Mouse (Mus musculus): Measurements from ENCODE around the gene Gm17087.

The Gm17087 gene

DNA sequence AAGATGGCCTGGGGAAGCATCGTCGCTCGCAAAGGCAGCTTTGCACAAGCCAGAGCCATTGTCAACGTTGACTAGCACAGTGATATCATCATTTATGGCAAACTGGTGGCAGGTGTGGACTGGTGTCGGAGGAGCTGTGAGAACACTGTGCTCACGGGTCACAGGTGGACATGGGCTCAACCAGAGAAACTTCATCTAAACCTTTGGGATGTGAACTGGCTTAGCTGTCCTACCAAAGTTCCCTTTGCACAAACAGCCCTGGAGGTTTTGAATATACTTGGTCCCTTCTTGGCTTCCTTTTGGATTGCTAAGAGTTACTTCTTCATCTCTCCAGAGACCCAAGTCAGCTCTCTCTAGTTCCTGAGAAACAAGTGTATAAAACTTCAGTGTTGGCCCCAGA is at the start of gene Gm17087:
Gene Gm17087 (minus strand): TSS at position 101 of the 400 bp plus-strand sequence.
- no peak for DNase-seq

DNA sequence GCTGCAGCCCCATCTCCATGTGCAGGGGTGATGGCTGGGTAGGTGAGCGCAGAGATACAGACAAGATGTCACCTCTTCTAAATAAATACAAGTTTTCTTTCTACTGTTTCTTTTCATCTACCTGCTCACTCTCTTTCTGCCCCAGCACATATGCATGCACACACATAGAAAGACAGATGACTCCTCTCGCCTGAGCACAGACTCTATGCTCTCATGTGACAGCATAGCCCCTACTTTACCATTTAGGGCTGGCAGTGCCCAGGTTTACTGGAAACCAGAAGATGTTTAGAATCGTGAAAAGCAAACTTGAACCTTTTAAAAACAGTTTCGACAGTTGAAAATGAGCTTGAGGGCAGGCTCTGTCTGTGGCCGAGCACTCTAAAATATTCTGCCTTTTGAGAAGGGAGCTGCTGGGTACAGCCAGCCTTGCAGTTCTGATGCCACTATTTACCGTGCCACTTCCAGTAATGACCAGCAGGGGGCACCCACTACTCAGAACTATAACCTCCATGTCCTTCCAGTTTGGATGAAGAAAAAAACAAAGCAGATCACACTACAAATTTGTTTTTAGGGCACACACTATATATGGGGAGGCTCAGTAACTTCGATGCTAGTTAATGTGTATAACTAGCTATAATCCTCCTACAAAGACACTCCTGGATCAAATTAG is 47.3 kb upstream of the Gm17087 start:
- DNase-seq: peak; percentile 86

DNA sequence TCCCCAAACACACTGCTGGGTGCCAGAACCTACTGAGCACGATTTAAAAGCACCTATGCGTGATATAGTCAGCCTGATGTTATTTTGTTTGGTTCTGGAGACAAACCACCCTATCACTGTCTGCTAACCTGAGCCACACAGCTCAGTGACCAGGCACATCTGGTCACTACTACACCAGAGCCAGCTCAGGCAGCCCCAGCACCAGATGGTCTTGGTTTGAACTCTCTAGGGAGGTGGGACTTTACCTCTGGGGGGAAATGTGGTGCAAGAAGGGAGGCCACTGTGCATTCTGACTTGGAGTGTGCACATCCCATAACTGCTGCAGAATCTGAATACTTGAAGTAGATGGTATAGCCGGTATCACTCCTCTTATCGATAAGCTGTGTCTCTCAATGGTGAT is 45.2 kb upstream of the Gm17087 start:
- no peak for DNase-seq

DNA sequence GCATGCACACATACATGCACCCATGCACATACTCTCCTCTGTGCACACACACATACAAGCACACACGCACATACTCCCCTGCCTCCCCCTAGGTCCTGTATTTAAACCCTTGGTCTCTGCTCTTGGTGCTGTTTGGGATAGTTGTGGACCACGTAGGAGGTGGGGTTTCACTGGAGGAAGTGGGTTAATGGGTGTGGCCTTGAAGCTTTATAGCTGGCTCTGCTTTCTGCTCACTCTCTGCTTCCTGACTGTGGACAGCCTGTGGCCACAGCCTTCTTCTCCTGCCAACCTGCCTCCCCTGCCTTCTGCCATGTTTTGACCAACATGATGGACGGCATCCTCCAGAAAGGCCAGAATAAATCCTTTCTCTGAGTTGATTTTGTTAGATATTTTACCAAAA is 39.9 kb upstream of the Gm17087 start:
- DNase-seq: no peak

DNA sequence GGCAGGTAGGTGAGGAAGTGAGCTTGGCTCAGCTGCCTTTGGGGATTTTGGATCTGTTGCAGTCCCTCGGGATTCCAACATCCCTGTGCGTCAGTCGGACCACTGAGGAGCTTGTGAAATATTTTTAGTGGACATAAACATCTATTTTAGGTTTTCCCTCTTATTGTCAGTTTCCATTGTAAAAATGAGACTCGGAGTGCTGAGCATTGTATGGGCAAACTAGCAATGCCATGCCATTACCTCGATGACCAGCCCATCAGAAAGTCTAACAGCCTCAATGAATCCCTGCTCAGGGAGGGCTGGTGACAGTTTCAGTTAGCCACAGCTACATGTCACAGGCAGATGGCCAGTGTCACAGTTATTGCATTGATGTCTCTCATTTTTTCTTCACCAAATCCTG is 39.2 kb upstream of the Gm17087 start:
- DNase-seq: no peak

DNA sequence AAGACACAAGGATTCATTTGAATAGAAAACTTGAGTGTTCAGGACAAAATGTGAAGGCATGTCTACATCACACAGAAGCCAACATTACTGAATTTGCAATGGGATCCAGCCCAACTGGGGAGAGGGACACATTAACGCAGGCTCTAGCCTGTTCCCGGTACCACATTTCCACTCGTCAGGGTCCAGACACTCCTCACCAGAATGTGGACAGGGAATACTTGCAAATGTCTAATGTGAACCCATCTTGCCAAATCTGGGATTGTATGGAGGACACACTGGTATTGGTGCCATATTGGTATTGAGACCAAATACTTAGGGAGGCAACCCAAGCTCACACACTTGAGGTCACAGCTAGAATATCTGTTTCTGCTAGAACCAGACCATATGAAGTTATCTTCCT is 36.2 kb upstream of the Gm17087 start:
- DNase-seq: no peak

DNA sequence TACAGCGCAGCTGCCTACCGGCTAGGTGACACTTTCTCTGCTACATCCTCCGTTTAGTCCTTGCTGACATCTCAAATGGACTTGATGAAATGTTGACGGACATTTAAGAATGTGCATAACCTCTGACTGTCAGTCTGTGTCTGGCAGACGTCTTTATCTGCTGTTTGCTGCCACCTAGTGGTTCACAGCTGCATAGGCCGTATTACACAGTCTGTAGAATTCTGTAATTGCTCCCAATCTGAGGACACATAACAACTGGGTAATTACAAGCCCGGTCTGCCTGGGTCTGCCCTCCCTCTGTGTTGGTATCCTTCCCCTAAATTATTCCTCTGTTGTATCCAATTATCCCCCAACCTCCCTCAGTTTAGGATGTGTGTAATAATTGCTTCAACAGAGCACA is 31.0 kb upstream of the Gm17087 start:
- peak; percentile 72 for DNase-seq

DNA sequence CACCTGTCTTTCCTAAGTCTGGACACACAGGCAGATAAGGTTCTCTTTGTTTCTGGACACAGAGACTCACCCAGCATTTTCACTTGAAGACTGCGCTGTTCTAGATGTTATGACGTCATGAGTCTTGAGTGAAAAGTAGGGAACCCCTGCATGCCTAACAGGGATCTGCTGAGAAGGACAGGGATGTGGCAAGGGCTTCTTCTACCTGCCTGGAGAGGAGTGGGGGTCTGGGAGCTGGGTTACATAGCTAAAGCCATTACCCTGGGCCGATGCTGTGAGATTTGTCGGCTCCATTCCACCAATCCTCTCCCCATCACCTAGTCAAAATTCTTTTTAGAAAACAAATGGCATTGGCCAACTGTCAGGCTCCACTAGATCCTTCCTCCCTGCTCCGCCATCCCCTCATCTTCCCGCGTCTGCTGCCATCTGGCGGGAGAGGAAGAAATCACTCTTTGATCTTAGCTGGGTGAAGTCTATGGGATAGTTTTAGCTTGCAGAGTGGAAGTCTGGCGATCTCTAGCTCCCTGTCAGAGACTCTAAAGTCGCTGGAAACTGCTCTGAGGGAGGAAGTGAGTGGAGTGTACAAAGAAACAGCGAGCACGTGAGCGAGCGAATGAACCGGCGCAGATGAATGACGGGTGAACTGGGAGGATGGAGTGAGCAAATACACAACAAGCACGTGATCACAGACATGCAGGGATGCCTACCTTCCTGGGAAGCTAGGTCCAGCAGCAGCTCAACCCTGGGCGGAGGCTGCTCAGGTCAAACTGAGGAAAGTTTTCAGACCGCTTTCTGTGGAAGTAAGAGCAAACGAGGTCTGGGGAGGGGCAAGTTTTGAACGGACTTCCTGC is 25.9 kb upstream of the Gm17087 start:
- peak; percentile 59 for DNase-seq

DNA sequence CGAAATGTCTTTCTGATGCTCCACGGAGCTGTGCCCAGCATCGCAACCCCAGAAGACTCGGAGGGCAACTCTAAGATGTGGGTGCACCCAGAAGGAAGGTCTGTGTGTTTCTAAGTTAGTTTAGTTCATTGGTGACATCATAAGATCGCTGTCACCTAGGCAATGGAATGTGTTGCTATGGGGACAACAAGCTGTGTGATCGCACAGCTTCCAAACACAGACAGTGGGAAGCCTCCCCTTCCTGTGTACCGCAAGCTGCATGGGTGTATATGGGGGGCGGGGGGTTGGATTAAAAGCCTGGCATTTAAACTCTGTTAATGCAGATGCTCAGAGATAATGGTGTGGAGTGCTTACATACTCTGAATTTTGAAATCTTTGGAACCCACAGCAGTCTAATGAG is 14.8 kb upstream of the Gm17087 start:
- no peak for DNase-seq

DNA sequence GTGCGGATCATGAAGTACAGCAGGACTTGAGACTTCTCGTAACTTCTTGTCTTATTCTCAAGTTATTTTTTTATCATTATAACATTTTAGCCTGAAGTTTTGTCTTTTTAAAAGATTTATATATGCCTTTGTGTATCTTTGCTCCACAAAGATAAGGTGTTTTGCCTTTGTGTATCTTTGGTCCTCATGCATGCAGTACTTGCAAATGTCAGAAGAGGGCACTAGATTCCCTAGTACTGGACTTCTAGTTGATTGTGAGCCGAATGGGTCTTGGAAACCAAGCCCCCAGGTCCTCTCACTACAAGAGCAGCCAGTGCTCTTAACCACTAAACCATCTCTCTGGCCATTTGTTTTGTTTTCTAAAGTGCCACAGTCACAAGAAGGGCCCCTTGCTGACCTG is 13.6 kb upstream of the Gm17087 start:
- DNase-seq: peak; percentile 32

DNA sequence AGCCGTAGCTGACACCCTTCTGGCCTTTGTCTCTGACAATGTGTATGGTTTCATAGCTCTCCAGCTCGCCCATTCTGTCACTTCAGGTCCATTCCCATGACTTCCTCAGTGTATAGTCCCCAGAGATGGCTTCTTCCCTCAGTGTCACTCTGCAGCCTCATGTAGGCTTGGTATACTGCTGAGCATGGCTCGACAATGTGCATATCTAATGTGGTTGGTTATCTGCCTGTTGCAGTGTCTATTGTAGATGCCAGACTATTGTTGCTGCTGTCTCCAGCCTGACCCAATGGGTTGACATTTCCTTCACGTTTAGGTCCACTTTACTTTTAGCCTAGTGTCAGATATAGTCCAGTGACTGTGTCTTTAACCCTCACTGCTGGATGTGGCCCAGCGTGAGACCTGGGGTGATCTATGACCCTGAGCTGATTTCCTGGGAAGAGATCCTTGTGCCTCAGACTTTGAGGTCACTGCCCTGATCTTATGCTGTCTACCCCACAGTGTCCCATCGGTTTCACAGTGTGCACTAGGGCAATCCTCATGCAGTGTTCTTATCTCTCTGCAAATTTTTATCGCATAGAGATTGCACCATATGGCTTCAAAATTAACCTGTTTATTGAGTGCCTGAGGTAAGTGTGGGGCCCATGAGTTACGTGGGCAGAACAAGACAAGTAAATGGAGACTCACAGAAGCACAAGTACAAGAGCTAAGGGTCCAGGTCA is 7.0 kb upstream of the Gm17087 start:
- DNase-seq: no peak

DNA sequence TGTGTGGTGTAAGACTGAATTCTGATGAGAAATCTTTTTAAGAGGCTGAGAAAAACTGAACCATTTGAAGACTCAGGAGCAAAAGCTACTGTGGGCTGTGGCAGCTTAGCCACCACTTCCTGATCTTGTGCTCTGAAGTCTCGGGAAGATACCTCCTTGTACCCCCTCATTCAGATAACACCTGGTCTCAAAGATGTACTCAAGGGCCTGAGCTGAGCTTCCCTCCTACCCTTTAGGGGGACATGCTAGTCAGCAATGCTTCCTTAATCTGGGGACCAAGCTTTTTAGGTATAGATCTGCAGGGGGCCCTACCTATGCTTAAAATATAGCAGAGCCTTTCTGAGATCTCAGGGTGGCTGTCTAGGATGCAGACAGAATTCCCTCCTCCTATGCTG is 3.9 kb downstream of the Gm17087 start:
- DNase-seq: no peak

DNA sequence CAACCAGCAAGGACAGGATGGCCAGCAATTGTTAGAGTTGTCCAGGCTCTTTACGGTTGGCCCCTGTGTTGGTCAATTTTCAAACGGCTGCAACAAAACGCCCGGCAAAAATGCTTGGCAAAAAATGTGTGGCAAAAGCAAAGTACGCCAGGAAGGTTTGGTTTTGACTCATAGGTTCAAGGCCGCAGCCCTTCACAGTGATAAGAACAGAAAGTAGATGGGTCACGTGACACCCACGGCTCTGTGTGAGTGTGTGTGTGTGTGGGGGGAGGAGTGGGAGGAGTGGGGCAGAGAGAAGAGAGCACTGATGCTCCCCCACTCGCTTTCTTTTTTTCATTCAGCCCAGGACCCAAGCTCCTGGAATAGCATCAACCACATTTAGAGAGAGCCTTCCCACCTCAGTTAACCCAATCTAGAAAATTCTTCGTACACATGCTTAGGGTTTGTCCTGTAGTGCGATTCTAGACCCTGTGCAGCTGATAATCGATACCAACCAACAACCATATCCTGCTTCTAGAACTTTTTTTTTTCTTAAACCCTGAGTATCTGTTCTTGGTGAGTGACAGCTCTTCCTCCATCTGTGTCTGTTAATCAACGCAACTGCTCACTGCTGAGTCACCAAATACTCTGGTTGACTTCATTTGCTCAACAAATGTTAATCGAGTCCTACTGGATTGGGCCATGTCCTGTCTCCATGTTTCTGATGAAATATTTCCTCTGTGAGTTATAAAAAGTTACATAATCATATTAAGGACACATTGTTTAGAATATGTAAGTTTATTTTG is 4.5 kb downstream of the Gm17087 start:
- DNase-seq: no peak

DNA sequence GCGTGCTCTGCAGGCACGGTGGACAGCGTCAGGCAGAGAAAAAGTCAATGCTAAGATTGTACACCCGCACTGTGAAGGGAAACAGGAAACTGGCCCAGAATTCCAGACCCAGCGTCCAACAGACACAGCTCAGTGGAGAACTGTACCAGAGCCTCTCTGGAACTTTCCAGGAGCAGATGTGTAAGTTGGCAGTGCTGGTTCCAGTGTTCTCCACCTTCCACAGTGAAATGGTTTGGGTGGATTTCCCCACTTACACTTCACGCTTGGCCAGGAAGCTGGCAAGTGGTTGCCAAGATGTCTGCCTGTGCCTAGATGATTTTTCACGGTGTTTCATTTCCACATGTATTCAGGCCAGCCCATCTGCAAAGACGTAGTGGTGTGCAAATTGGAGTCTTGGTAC is 8.8 kb downstream of the Gm17087 start:
- no peak for DNase-seq

DNA sequence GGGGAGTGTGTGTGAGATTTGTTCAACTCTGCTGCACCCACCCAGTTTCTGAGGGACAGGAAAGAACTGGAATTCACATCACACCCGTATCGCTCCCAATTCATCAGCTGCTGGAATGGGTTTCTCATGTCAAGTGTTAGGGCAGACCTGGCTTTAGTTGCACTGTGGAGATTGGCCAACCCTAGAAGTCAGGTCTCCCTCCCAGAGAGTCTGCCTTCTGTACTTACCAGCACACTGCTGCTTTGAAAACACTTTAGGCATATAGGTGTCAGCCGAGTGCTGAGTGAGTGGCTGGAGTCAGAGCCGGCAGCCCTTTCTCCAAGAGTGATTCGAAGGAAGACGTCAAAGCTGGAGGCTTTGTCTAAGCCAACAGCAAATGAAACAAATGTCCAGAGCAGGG is 10.5 kb downstream of the Gm17087 start:
- DNase-seq: no peak

DNA sequence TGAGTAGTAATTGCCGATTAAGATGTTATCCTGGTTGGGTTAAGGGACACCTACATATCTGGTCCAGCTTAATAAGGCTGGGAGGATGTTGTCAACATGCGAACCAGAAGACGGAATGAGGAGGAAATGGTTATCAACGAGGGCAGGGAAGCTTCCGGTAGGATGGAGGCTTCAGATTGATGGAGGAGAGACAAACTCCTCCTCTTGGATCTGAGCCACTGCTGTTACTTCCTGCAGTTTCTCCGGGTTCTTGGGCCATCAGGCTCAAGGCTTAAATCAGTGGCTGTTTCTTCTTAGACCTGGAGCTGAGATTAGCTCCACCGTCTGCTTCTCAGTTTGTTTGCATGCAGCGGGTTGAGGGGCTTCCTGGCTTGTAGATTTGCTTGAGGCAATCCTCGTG is 11.0 kb downstream of the Gm17087 start:
- no peak for DNase-seq

DNA sequence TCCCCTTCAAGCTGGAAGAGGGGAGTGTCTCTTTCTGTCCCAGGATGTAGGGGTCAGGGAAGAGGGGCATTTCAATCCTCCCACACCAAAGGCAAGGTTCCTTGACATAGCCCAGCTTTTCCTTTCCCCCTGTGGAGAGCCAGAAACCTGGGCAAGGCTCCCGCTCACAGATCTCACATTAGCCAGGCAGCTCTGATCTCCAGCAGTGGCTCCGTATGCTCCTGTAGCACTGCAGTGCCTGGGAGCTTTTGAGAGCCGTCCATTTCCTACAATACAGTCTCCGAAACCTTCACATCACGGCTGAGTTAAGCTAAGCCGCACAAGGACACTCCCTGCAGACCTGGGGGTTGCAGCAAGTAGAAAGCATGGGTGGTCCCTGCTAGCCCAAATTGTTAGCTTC is 12.5 kb downstream of the Gm17087 start:
- no peak for DNase-seq

DNA sequence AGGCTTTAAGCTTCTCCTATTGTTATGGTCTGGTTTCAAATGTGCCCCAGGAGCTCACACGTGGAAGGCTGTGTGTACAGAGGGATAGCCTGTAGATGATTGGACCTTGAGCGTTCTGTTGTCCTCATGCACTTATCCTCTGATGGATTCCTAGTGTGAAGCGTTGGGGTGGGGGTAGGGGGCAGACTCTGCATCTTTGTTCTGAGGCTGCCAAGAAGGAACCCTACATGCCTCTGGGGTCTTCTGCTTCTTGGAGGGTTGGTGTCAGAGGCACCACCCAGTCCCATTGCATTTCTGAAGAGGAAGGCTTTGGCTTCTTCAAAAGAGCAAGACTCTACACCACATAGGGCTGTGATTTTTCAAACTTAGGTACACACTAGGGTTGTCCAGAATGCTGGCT is 13.1 kb downstream of the Gm17087 start:
- no peak for DNase-seq

DNA sequence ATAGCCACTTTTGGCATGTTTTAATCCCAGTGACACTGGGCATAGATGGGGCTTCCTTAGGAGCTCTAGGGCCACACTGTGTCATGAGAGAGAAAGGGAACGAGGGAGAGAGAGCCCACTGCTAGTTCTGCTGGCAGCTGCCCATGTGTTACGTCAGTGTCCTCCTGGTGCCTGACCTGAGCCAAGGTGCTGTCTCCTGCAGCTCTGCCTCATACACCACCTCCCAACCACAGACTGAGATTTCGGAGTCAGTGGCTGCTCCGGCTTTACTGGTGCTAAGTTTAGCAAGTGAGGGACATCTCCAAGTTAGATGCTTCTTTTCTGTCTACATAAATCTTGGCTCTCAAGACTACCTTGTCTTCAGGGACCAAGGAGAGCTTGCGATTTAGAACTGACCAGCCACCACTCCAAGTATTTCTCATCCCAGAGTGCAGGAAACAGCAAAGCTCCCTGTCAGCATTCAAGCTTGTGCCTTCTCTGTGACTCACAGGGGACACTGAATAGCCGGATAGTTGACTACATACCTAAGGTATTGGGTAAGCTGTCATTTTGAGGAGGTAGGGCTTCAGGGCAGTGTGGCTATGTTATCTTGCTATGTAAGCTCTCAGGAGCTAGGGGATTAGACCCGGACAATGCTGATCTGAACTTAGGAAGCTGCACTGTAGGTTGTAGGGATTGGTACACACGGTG is 14.3 kb downstream of the Gm17087 start:
- no peak for DNase-seq

DNA sequence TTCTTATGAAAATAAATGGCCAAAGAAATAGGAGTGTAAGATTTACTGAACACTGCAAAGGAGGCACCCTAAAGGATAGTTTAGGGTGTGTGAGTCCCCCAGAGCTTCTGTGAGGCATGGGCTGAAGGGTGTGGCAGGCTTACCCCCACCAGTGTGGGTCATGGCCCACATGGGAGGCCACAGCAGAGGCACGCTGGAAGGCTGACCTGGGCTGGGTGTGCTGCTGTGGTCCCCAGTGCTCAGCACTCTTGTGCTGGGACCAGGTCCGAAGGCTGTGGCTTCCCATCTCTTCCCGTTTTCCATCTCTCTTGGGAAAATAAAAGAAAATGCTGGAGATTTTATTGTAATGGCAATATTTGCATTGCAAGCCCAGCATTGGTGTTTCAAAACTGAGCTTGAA is 15.1 kb downstream of the Gm17087 start:
- DNase-seq: no peak

DNA sequence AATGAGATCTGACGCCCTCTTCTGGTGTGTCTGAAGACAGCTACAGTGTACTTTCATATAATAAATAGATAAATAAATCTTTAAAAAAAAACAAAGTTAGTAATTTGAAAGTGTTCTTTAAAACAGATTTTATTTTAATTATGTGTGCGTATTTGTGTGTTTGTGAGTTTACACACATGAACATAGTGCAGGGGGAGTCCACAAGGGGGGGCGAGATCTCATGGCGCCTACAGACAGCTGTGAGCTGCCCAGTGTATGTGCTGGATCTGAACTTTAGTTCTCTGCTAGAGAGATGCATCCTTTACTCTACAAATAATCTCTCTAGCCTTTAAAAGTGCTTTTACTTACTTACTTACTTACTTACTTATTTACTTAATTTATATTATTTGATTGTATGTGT is 18.0 kb downstream of the Gm17087 start:
- no peak for DNase-seq

DNA sequence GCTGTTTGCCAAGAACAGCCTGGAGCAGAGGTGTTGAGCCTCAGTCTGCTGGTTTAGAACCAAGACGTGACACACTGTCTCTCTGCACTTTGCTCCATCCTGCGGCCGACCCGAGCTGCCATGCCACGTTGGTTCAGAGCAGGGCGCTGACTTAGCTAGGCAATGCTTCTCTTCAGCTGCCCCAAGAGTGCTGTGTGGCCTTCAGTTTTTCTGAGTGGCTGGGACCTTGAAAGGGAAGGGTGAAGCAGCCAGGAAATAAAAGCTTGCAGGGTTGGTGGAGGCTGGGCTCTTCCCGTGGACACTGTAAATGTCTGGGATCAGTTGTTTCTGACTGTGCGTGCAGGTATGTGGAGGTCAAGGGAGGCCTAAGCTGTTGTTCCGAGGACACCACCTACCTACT is 20.4 kb downstream of the Gm17087 start:
- no peak for DNase-seq
